Mouse (Mus musculus) stomach, postnatal 0 days (tissue): ENCODE measurements at regions not wholly inside any gene's neighbourhood (a gene's known extent, or its start where the extent isn't known, plus 50 kb on each side); places are given as distances from the start of the nearest gene placed in this dataset.

ENCODE experiments used
- CTCF ChIP-seq: IDR thresholded peaks from 2 replicates; pipeline ENCODE4 v1.5.1; 2016; ENCODE audit warnings: antibody characterized with exemption, low read depth, mild to moderate bottlenecking, moderate library complexity
- EP300 ChIP-seq: optimal IDR thresholded peaks from 2 replicates; pipeline ENCODE3; 2016; ENCODE audit warnings: antibody characterized with exemption

- TF ChIP-seq CTCF (no peak), EP300 (no peak)
Observed at GRCm38 (mm10) chr8:8462455-8462854, 198.6 kb downstream of the Efnb2 start.
